Mouse (Mus musculus) splenic B cell, adult 2 months (primary cell): ENCODE data around the gene Ap2a1.

Source experiments
- DNase-seq: peaks from one replicate; pipeline ENCODE4 v3.0.0-alpha.2; 2011; ENCODE audit warnings: low read depth, low spot score
- H3K27me3 ChIP-seq: 2 replicates; pipeline ENCODE4 v1.6.1; 2012; ENCODE audit warnings: mild to moderate bottlenecking, low read length, moderate library complexity, mixed read lengths; ENCODE audit not compliant: control insufficient read depth, poor library complexity, insufficient read depth, severe bottlenecking
- H3K36me3 ChIP-seq: 2 replicates; pipeline ENCODE4 v1.6.1; 2012; ENCODE audit warnings: mild to moderate bottlenecking, low read length, moderate library complexity, mixed read lengths; ENCODE audit not compliant: control insufficient read depth, poor library complexity, insufficient read depth, severe bottlenecking

The Ap2a1 gene

DNA sequence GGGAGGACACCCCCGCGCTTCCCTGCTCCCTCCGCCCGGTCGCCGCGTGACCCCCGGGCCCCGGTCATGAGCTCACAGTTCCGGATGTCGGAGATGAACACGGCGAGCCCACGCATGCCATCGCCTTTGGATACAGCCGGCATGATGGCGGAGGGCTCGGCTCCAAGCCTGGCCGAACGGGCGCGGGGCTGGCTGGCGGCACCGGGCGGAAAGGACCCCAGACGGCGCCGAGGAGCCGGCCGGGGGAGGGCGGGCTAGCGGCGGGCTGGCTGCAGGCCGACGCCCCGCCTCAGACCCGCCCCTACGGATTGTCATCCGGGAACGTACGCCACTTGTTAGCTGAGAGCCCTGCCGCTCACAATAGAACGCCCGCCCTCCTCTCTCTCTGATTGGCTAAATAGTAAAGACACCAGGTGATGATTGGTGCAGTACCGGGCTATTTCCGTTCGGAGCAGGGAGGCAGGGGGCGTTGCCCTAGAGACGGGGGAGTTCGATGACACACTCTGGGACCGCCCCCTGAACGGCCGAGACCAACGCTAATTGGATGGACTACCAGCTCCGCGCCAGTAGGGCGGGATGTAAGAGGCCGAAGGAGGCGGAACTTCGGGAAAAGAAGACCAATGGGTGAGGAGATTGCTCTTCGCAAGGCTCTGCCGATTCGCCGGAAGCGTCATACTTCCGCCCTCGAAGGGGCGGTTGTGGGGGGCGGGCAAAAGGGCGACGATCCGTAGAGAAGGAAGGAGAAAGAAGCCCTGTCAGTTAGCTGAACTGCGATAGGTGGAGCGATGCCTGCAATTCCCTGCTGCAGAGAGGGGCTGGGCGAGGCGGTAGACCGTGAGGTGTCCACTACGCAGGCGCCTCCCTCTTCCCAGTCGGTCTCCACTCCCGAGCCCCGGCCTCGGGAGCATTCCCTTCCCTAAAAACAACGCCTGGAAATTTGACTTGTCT, at the start of gene Ap2a1:
Gene Ap2a1 (minus strand): TSS at position 293 of the 948 bp plus-strand sequence.
- peak; percentile 100 for DNase-seq
- H3K36me3 ChIP-seq, result no peaks in the 10 kb centered on the region
- H3K27me3 ChIP-seq, result no peaks in the 10 kb centered on the region; the same call in 1 of the 2 replicates

DNA sequence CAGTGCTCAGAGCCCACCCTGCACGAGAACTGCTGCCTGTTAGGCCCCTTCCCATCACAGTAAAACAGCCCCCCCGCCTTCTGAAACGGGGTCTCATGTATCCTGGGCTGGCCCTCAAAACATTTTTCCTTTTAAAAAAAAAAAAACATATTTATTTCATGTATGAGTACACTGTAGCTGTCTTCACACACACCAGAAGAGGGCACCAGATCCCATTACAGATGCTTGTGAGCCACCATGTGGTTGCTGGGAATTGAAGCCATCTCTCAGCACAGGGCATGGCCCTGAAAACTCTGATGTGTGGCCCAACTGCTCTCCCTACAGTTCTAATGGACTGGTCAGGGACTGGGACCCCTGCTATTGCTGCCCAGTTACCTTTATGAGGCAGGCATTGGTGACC, 49.0 kb upstream of the Ap2a1 start:
- H3K27me3 ChIP-seq, result no peaks in the 10 kb centered on the region
- no peak for DNase-seq
- H3K36me3 ChIP-seq, result peaks cover 21% of the 10 kb centered on the region

DNA sequence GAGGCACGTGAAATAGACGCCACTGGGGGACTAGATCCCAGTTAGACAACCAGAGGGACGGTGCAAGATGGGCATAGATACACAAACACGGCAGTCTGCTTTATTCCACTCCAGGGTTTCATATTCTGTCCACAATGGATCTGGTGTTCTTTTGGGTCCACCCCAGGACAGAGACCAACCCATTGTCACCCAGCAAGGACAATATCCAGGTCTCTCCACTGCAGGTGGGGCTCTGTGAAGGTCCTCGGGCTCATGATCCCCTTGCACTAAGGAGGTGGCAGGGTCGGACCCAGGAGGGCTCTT, 45.8 kb upstream of the Ap2a1 start:
- Histone ChIP-seq H3K27me3 (0 out of 2 replicates have a peak, but pooled peaks cover 2% of the 10 kb centered on the region), H3K36me3 (peaks cover 16% of the 10 kb centered on the region)
- DNase-seq, result no peak

DNA sequence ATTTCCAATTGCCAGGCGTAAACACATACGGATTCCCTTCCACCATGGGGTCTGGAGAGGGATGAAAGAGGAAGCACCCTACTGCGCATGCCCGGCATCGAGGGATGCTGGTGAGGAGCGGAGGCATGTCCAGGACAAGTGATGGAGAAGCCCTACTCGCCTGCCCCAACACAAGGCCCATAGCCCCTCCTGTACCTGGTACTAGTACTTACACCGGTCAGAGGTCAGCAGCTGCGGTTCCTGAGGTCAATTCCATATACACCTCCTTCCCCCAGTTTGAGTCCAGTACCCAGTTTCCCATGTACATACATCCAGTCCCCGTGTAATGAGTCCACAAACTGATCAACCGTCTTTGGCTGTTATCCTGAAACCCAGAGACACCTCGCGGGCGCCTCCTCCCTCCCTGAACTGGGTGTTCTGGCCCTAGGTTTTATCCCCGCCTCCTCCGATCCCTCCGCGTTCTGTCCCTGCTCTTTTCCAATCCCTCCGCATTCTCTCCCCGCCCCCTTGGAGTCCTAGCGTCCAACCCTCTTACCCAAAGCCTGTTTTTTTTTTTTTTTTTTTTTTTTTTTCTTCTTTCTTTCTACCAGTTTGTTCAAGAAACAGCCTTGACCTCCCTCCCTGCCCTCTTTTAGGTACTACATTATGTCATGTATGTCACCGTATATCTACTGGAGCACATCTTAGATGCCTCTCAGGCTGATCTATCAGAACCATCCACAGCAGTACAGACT, 45.3 kb upstream of the Ap2a1 start, which contains the start of gene Cpt1c:
Gene Cpt1c (minus strand): TSS at position 469 of the 734 bp plus-strand sequence.
- DNase-seq, result no peak
- 0 out of 2 replicates have a peak, but pooled peaks cover 2% of the 10 kb centered on the region for H3K27me3 ChIP-seq
- H3K36me3 ChIP-seq, result peaks cover 13% of the 10 kb centered on the region

DNA sequence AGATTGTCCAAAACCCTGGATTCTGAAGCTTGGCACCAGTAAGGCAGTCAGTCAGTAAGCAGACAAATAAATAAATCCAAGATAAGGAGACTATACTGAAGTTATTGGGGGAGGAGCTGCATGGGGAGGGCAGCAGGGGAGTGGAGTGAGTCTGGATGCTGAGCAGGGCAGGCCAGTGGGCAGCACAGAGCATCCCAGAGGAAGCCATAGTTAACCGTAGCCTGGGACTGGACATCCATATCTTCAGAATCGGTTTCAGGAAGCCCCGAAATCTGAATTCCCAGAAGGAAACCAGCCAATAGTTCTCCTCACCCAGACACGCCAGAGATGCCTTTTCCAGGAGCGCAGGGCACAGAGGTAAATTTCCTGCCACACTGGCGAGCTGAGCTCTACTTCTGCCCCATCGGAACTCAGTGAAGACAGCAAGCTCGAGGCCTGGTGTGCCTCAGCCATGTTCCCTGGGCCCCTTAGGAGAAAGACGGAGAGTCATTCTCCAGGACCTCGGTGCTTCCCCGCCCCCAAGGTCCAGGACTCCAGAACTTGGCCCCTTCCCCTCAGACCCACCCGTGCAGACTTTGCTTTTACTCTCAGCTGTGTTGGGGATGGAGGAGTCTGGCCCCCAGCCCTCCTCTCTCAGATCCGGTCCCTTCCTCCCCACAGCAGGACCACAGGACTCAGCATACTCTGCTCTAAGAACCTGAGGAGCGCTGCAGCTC, 44.3 kb upstream of the Ap2a1 start:
- no peak for DNase-seq
- H3K36me3 ChIP-seq, result peaks cover 7% of the 10 kb centered on the region
- 0 out of 2 replicates have a peak, but pooled peaks cover 2% of the 10 kb centered on the region for H3K27me3 ChIP-seq

DNA sequence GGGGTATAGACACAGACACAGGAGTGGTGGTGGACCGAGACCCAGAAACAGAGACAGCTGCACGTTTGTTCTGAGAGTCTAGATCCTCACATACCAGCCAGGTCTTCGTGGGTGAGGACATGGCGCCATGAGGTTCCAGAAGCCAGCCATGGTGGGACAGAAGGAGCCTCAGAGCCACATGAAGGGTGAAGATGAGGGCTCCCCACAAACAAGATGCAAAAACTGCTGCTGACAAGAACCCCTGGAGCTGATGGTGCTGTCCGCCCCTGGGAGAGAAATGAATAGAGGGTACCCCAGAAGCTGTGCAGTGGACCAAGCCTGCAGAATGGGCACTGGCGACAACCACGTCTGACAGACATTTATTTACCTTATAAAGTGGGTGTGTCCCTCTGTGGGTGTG, 41.8 kb upstream of the Ap2a1 start:
- no peak for DNase-seq
- 0 out of 2 replicates have a peak, but pooled peaks cover 2% of the 10 kb centered on the region for H3K27me3 ChIP-seq
- H3K36me3 ChIP-seq, result no peaks in the 10 kb centered on the region; the same call in 1 of the 2 replicates

DNA sequence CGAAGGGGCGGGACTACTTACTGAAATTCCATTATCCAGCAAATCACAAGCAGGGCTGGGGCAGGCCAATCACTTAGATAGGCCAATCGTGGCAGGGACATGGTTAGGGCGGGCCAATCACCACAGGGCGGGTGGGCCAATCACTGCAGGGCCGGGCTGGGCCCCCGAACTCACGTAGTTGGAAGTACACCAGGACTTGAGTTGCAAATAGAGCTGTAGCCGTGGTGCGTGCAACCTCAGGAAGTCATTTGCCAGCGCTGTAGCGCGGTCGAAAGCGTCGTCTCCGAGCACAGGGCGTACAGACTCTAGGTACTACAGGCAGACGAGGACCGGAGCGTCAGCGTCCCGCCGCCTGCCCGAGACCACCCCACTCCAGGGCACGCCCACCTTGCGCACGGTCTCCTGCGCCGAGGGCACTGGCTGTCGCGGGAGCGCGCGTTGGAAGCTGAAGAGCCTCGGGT, 41.0 kb upstream of the Ap2a1 start:
- 0 out of 2 replicates have a peak, but pooled peaks cover 2% of the 10 kb centered on the region for H3K27me3 ChIP-seq
- peak; percentile 80 for DNase-seq
- no peaks in the 10 kb centered on the region for H3K36me3 ChIP-seq

DNA sequence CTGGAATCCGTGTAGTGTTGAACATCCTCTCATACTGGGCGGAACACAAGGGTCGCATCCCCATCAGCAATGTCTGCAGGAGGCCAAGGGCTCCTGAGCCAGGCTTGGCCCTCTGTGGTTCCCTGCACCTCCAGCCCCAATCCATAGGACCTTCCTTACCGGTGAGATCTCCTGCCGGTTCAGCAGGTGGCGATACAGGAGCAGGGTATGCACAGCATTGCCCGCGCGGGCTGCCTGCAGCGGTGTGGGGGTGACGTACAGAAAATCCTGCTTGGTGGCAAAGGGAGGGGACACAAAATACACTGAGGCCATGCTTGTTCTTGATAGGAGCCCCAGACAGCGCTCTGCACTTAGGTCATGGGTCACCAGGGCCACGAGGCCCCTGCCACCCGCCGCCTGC, 37.3 kb upstream of the Ap2a1 start:
- H3K36me3 ChIP-seq, result no peaks in the 10 kb centered on the region
- DNase-seq, result no peak
- H3K27me3 ChIP-seq, result 0 out of 2 replicates have a peak, but pooled peaks cover 2% of the 10 kb centered on the region

DNA sequence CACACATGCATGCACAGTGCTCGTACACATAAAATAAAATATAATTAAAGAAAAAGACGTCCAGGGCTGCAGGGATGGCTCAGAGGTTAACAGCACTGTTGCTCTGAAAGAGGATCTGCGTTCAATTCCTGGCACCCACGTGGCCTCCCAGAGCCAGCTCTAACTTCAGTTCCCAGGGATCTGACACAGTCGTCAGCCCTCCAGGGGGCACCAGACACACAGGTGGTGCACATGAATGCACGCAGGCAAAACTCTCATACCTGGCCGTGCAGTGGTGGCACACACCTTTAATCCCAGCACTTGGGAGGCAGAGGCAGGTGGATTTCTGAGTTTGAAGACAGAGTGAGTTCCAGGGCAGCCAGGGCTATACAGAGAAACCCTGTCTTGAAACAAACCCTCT, 36.7 kb upstream of the Ap2a1 start:
- H3K27me3 ChIP-seq, result no peaks in the 10 kb centered on the region
- peak; percentile 43 for DNase-seq
- no peaks in the 10 kb centered on the region for H3K36me3 ChIP-seq

DNA sequence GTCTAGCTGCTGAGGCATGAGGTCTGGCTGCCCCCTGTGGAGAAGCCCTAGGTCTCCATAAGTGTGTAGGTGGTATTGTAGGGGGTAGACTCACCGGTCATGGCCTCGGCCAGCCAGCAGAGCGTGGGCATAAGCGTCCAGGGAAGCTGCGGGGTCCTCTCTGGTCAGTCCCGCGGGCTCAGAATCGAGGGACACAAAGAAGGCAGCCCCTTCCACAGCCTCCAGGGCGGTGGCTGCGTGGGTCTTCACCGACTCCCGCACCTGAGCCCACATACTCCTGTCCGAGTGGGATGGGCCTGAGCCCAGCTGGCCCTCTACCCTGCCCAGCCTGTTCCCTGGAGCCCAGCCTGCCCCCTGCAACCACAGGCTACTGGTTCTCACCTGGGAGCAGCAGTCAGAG, 35.7 kb upstream of the Ap2a1 start:
- Histone ChIP-seq H3K36me3 (no peaks in the 10 kb centered on the region), H3K27me3 (no peaks in the 10 kb centered on the region)
- no peak for DNase-seq

DNA sequence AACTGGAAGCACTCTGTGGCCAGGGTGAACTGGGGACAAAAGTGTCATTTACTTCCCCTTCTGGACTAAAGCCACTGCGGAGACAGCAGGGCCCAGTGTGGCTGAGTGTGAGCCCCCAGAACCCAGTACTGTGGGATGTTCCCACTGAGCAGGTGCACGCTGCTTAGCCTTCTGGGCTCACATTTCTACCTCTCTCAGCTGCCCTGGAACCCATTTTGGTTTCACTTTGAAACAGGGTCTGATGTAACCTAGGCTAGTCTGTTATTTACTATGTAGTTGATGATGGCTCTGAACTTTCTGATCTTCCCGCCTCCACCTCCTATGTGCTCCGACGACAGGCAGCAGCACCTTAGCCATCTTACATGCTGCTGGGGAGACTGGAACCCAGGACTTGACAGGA, 33.5 kb upstream of the Ap2a1 start:
- no peak for DNase-seq
- H3K36me3 ChIP-seq, result no peaks in the 10 kb centered on the region
- H3K27me3 ChIP-seq, result no peaks in the 10 kb centered on the region

DNA sequence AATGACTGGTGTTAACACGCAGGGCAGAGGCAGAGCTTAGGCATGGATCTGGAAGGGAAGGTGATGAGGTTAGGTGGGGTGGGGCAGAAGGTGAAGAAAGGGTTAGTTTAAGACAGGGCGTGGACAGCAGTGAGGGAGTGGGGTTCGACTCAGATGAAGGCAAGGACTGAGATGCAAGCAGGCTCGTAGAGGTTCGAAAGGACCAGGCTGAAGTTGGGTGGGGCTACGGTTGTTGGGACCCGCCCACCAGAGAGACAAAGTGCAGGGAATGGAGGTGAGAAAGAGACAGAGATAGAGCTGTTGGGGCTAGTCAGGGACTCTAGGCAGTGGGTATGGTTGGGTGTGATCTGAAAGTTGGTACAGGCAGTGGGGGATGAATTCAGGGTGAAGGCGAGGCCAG, 33.0 kb upstream of the Ap2a1 start:
- DNase-seq, result no peak
- H3K27me3 ChIP-seq, result no peaks in the 10 kb centered on the region
- H3K36me3 ChIP-seq, result no peaks in the 10 kb centered on the region

DNA sequence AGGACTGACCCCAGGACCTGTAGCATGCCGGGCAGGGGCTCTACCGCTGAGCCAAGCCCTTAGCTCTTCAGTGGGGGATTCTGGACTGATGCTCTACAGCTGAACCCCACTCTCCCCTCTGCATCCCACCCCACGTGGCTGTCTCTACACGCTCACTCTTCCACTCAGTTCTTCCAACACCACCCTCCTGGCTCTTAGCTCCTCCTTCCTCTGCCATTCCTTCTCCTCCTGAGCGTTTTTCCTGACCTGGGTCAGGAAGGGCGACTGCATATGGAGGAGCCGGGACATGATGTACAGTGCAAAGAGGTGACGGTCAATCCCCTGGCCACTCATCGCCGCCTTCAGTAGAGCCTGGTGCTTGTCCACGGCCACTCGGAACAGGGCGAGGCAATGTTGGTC, 31.2 kb upstream of the Ap2a1 start:
- Histone ChIP-seq H3K36me3 (no peaks in the 10 kb centered on the region), H3K27me3 (no peaks in the 10 kb centered on the region)
- no peak for DNase-seq

DNA sequence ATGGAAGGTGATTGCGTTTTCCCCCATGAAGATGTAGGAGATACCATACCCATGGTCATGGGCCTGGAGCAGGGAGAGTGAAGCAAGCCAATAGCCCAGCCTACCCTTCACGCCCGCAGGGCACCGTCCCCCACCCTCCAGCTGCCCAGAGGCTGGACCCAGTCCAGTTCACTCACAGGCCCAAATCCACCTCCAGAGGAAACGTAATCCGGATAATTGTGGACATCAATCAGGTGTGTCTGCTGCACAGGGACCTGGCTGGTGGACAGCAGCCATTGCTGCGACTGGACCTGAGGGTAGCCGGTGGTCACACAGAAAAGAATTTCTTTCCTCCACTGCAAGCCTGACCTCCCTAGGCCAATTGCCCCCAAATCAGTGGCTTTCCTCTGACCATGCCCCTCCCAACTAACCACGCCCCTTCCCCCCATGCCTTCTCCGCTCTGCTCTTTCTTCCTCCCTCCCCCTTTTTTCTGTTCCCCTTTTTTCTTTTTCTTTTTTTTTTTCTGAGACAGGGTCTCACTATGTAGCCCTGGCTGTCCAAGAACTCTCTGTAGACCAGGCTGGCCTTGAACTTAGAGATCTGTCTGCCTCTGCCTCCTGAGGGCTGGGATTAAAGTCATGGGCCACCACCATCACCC, 30.7 kb upstream of the Ap2a1 start:
- Histone ChIP-seq H3K27me3 (no peaks in the 10 kb centered on the region), H3K36me3 (no peaks in the 10 kb centered on the region)
- peak; percentile 62 for DNase-seq
